Comparison of ENCODE assay signal across 7 mouse cellular contexts in the genomic region with DNA sequence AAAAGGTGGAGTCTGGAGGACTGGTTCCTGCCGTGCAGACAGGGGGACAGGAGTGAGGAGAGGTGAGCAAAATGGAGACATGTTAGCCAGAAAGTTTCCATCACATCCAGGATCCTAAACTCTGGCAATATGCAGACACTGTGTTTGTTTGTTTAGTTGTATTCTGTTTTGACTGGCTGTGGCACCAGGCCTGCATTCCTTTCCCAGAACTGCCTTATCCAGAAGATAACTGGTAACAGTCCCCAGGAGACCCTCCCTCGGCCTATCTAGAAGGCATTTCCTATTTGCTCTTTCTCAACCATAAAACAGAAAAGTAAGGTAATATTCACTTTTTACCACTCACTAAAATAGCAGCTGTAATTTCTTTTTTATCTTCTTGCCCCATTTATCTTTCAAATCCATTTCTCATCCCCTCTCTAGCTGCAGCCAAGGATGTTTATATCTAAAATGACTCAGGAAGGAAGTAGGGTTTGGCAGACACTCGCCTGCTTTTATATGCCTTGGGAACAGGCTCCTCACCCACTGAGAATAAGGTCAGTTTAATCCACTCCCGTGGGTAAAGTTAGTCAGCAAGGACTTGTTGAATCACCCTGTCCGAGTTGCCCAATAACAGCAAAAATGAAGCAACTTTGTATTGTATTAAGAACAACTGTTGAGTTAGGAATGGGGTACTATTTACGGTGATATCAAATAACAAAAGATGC.
A peak's percentile ranks its signal among the peaks of the same experiment; 100 is the strongest.
DNase-seq lines count a peak whose midpoint lies in the region; ATAC-seq and TF ChIP-seq lines count a peak whose summit lies in the region.

No protein-coding gene starts in this region.

- 0 out of 2 replicates have a peak overlapping the region, but pooled peaks have one; percentile 10 for H3K9ac ChIP-seq in heart, embryonic 11.5 days (ENCODE audit: low read depth, low read length)
- H3K9ac ChIP-seq in hindbrain, embryonic 11.5 days (ENCODE audit: low read depth, low read length), result no peak overlapping the region

- peak; percentile 86 for DNase-seq in adipocyte (ENCODE audit: low spot score)
- DNase-seq in kidney, postnatal 36 days, result peak; percentile 52 to 80
- DNase-seq in spleen, postnatal 36 days (ENCODE audit: low spot score in 2 of 2), result no peak
- no peak for DNase-seq in hindbrain, embryonic 11.5 days (ENCODE audit: low spot score)
- DNase-seq in cerebellum, adult 9-11 months, result no peak

- H3K27ac ChIP-seq in heart, embryonic 11.5 days (ENCODE audit: low read depth, low read length), result peak overlapping the region; percentile 59; the same call in 1 of the 2 replicates
- H3K27ac ChIP-seq in hindbrain, embryonic 11.5 days (ENCODE audit: low read depth, low read length), result no peak overlapping the region

- no peaks in the 10 kb centered on the region for H3K27me3 ChIP-seq in C2C12 (ENCODE audit: control insufficient read depth, insufficient read depth, insufficient read length)
- H3K27me3 ChIP-seq in heart, embryonic 11.5 days (ENCODE audit: control insufficient read depth, insufficient read depth, low read length), result no peaks in the 10 kb centered on the region
- no peaks in the 10 kb centered on the region for H3K27me3 ChIP-seq in hindbrain, embryonic 11.5 days (ENCODE audit: control insufficient read depth, insufficient read depth, low read length)

- no peaks in the 10 kb centered on the region for H3K79me2 ChIP-seq in C2C12 (ENCODE audit: control insufficient read depth, insufficient read depth)

- H3K4me1 ChIP-seq in heart, embryonic 11.5 days (ENCODE audit: control insufficient read depth, insufficient read depth, low read length), result 0 out of 2 replicates have a peak, but pooled peaks cover 4% of the 10 kb centered on the region
- H3K4me1 ChIP-seq in hindbrain, embryonic 11.5 days (replicated peaks; ENCODE audit: control insufficient read depth, insufficient read depth, low read length), result no peaks in the 10 kb centered on the region

- WGBS in heart, embryonic 11.5 days (ENCODE audit: insufficient replicate concordance), result 30% methylated on average over 6 of the region's 6 CpGs
- whole genome bisulfite sequencing in hindbrain, embryonic 11.5 days, result 64% methylated on average over 6 of the region's 6 CpGs

- no peaks in the 10 kb centered on the region for H3K79me3 ChIP-seq in C2C12 (ENCODE audit: low read depth)

- no peak overlapping the region for H3K4me2 ChIP-seq in heart, embryonic 11.5 days
- no peak overlapping the region for H3K4me2 ChIP-seq in hindbrain, embryonic 11.5 days (replicated peaks; ENCODE audit: low read depth, low read length)

- H3ac ChIP-seq in C2C12 (ENCODE audit: control insufficient read depth, insufficient read length, low read depth), result peak overlapping the region; percentile 63

- TF ChIP-seq CTCF in C2C12 (IDR thresholded peaks at IDR 0.05; ENCODE audit: control insufficient read depth, insufficient read depth, insufficient read length), result no peak

- ATAC-seq in heart, embryonic 11.5 days (replicated peaks; ENCODE audit: insufficient number of reproducible peaks, low FRiP score, low TSS enrichment), result no peak
- no peak for ATAC-seq in hindbrain, embryonic 11.5 days (ENCODE audit: low FRiP score)

- H3K4me3 ChIP-seq in C2C12 (ENCODE audit: insufficient read depth, poor library complexity, severe bottlenecking), result no peak overlapping the region
- H3K4me3 ChIP-seq in heart, embryonic 11.5 days (ENCODE audit: low read depth, low read length), result no peak overlapping the region
- no peak overlapping the region for H3K4me3 ChIP-seq in hindbrain, embryonic 11.5 days (ENCODE audit: low read depth, low read length)

- no peaks in the 10 kb centered on the region for H3K36me3 ChIP-seq in C2C12 (ENCODE audit: control insufficient read depth, insufficient read depth)
- H3K36me3 ChIP-seq in heart, embryonic 11.5 days (ENCODE audit: control insufficient read depth, insufficient read depth, low read length), result no peaks in the 10 kb centered on the region
- no peaks in the 10 kb centered on the region for H3K36me3 ChIP-seq in hindbrain, embryonic 11.5 days (ENCODE audit: control insufficient read depth, insufficient read depth, low read length)

- H3K9me3 ChIP-seq in heart, embryonic 11.5 days (replicated peaks; ENCODE audit: control insufficient read depth, low read length), result no peaks in the 10 kb centered on the region
- no peaks in the 10 kb centered on the region for H3K9me3 ChIP-seq in hindbrain, embryonic 11.5 days (ENCODE audit: control insufficient read depth, low read length)

TF ChIP-seq in C2C12, 6 proteins besides CTCF, POLR2A, EP300 and RAD21:
- TF ChIP-seq FOSL1 (IDR thresholded peaks at IDR 0.05; ENCODE audit: insufficient read depth, low read length, poor library complexity, severe bottlenecking) (peak; percentile 86), MYOD1 (IDR thresholded peaks at IDR 0.05; ENCODE audit: control insufficient read depth, insufficient read length, low read depth) (peak; percentile 22), USF1 (IDR thresholded peaks at IDR 0.05; ENCODE audit: low read depth) (no peak), CEBPB (IDR thresholded peaks at IDR 0.05; ENCODE audit: low read depth) (peak; percentile 100), MYOG (IDR thresholded peaks at IDR 0.05; ENCODE audit: control insufficient read depth, extremely low read depth, insufficient read length) (no peak), MAX (IDR thresholded peaks at IDR 0.05) (no peak)

Comparison
In these comparisons a context has a peak if more than half of its experiments do, and no peak if none do; other contexts are left out.
1. DNase-seq: peak in adipocyte (single experiment) and kidney, postnatal 36 days (2 of 2); none in spleen, postnatal 36 days (0 of 2), hindbrain, embryonic 11.5 days (single experiment) and cerebellum, adult 9-11 months (single experiment).